Mouse (Mus musculus) hematopoietic stem cell, adult 5-6 weeks (primary cell): ENCODE measurements around the gene Fbxo17. TPM values are rescaled to one million over a fixed set of nuclear protein-coding genes. Genes with fewer than 3 reads are reported as not detected.

Experiments used
- ATAC-seq, 2 experiments: fragments of 125-278 bp in 1 of 2; replicated peaks in 1 of 2; 2 replicates each; pipeline ENCODE4 v1.8.0; 2016 to 2017; ENCODE audit warnings: inconsistent platforms in 2 of 2, mild to moderate bottlenecking in 2 of 2, moderate number of reproducible peaks in 2 of 2, low read depth in 1 of 2, moderate TSS enrichment in 1 of 2; ENCODE audit not compliant: low FRiP score in 2 of 2, poor library complexity in 2 of 2, severe bottlenecking in 2 of 2, insufficient read depth in 1 of 2, low TSS enrichment in 1 of 2
- total RNA-seq: library from RNA; stranded (forward); fragments of 172-1452, 232-1000 nt; gene quantifications from 2 replicates; pipeline ENCODE4 v1.2.3, GENCODE M21; 2017

Gene Fbxo17
- total RNA-seq, 1 experiment from 2014 or later, result 1.1 TPM

- peak; percentile 79 for ATAC-seq
These were observed 64.7 kb downstream of the Fbxo17 start for GRCm38 (mm10) chr7:28781261-28781663.

- ATAC-seq, result no peak
These were observed 68.6 kb downstream of the Fbxo17 start for GRCm38 (mm10) chr7:28785161-28785560.

Other genes starting within 250 kb of the Fbxo17 start
- not detected in 2 replicates for gene Ifnl2, start 206.3 kb upstream of the Fbxo17 start, total RNA-seq
- not detected in 2 replicates for gene Ifnl3, start 194.0 kb upstream of the Fbxo17 start, total RNA-seq
- gene Sycn, start 175.9 kb upstream of the Fbxo17 start, total RNA-seq, result not detected in 2 replicates
- gene Nccrp1, start 169.6 kb upstream of the Fbxo17 start, total RNA-seq, result not detected in 2 replicates
- 5.2 and 6.3 TPM in 2 replicates for gene Samd4b, start 118.7 kb upstream of the Fbxo17 start, total RNA-seq
- 7.0 and 10.4 TPM in 2 replicates for gene Pak4, start 118.6 kb upstream of the Fbxo17 start, total RNA-seq
- gene Acp7, start 85.5 kb upstream of the Fbxo17 start, total RNA-seq, result not detected in 2 replicates
- gene Fbxo27, start 24.0 kb upstream of the Fbxo17 start, total RNA-seq, result not detected in 2 replicates
- 26.3 and 31.4 TPM in 2 replicates for gene Mrps12, start 25.0 kb downstream of the Fbxo17 start, total RNA-seq
- gene Sars2, start 25.2 kb downstream of the Fbxo17 start, total RNA-seq, result 5.9 and 10.6 TPM in 2 replicates
- not detected in 2 replicates for gene Ccer2, start 39.4 kb downstream of the Fbxo17 start, total RNA-seq
- gene Sirt2, start 49.9 kb downstream of the Fbxo17 start, total RNA-seq, result 27.7 and 37.4 TPM in 2 replicates
- 12.4 and 13.1 TPM in 2 replicates for gene Nfkbib, start 50.7 kb downstream of the Fbxo17 start, total RNA-seq
- gene Rinl, start 72.2 kb downstream of the Fbxo17 start, total RNA-seq, result 40.5 and 51.7 TPM in 2 replicates
- gene Hnrnpl, start 91.7 kb downstream of the Fbxo17 start, total RNA-seq, result 340 and 427 TPM in 2 replicates
- 120 and 123 TPM in 2 replicates for gene Ech1, start 108.4 kb downstream of the Fbxo17 start, total RNA-seq
- 16.7 and 16.8 TPM in 2 replicates for gene Lgals4, start 117.0 kb downstream of the Fbxo17 start, total RNA-seq
- gene Lgals7, start 147.0 kb downstream of the Fbxo17 start, total RNA-seq, result not detected in 2 replicates
- gene Capn12, start 164.6 kb downstream of the Fbxo17 start, total RNA-seq, result 0.19 TPM in 1 of 2 replicates, not detected in the other
- gene Actn4, start 245.5 kb downstream of the Fbxo17 start, total RNA-seq, result 38.5 and 43.5 TPM in 2 replicates